Mouse (Mus musculus) left cerebral cortex, postnatal 36 days (tissue): ENCODE measurements around the gene Osbpl3. TPM values are rescaled to one million over a fixed set of nuclear protein-coding genes. Genes with fewer than 3 reads are reported as not detected.

ENCODE experiments used
- DNase-seq, 2 experiments: peaks; one replicate each; pipeline ENCODE4 v3.0.0; 2021 to 2022; ENCODE audit warnings: low spot score in 2 of 2, mixed read lengths in 1 of 2
- intact Hi-C: fragments of 180-260 bp; cut with DNase I; formaldehyde crosslinking; loops from one replicate; pipeline ENCODE4 v1.15.1; 2025
- total RNA-seq, 2 experiments: library from RNA; stranded (reverse); gene quantifications; 2 replicates each; pipeline ENCODE4 v1.2.3; 2021

Osbpl3 gene
- 10 to 100 TPM; 34.2 to 41.6 TPM for total RNA-seq

- intact Hi-C loops = loop anchor here (2.0 kb wide), 2 partner anchors 73 to 141 kb away; no protein-coding TSS in a partner anchor
- DNase-seq = peak; percentile 83 to 87
Measured at GRCm38 (mm10) chr6:50455829-50456469, at the start of gene Osbpl3. Gene Osbpl3, minus strand, starts transcription at chr6:50456201.

GRCm38 (mm10) chr6:50505531-50505930 is 49.5 kb upstream of the Osbpl3 start:
- intact Hi-C loops = no loop called here
- no peak for DNase-seq

- intact Hi-C loops = no loop called here
- no peak for DNase-seq
Measured at GRCm38 (mm10) chr6:50504711-50505110, 48.7 kb upstream of the Osbpl3 start.

GRCm38 (mm10) chr6:50503779-50504178 is 47.8 kb upstream of the Osbpl3 start:
- intact Hi-C loops = no loop called here

GRCm38 (mm10) chr6:50503031-50503430 is 47.0 kb upstream of the Osbpl3 start:
- intact Hi-C loops = no loop called here
- no peak for DNase-seq

More at GRCm38 (mm10) chr6:50503779-50504178, 47.8 kb upstream of the Osbpl3 start:
- DNase-seq = no peak

- intact Hi-C loops = no loop called here
- DNase-seq = no peak
Measured at GRCm38 (mm10) chr6:50498346-50498745, 42.3 kb upstream of the Osbpl3 start.

GRCm38 (mm10) chr6:50490519-50490918 is 34.5 kb upstream of the Osbpl3 start:
- intact Hi-C loops = no loop called here
- DNase-seq = peak in 1 of 2 experiments; percentile 10

GRCm38 (mm10) chr6:50489380-50489779 is 33.4 kb upstream of the Osbpl3 start:
- no peak for DNase-seq
- intact Hi-C loops = no loop called here

GRCm38 (mm10) chr6:50486035-50486902 is 30.3 kb upstream of the Osbpl3 start:
- intact Hi-C loops = no loop called here
- DNase-seq = no peak

- intact Hi-C loops = no loop called here
- DNase-seq = no peak
Measured at GRCm38 (mm10) chr6:50483426-50483825, 27.4 kb upstream of the Osbpl3 start.

GRCm38 (mm10) chr6:50481460-50481859 is 25.5 kb upstream of the Osbpl3 start:
- intact Hi-C loops = no loop called here
- DNase-seq = no peak

GRCm38 (mm10) chr6:50466451-50466850 is 10.4 kb upstream of the Osbpl3 start:
- intact Hi-C loops = no loop called here
- DNase-seq = no peak

GRCm38 (mm10) chr6:50464690-50465485 is 8.9 kb upstream of the Osbpl3 start:
- DNase-seq = no peak
- intact Hi-C loops = no loop called here

- no peak for DNase-seq
- intact Hi-C loops = no loop called here
Measured at GRCm38 (mm10) chr6:50462026-50462425, 6.0 kb upstream of the Osbpl3 start.

- intact Hi-C loops = no loop called here
- DNase-seq = no peak
Measured at GRCm38 (mm10) chr6:50461585-50461984, 5.6 kb upstream of the Osbpl3 start.

- intact Hi-C loops = no loop called here
- no peak for DNase-seq
Measured at GRCm38 (mm10) chr6:50460646-50461045, 4.6 kb upstream of the Osbpl3 start.

GRCm38 (mm10) chr6:50460246-50460645 is 4.2 kb upstream of the Osbpl3 start:
- intact Hi-C loops = no loop called here
- DNase-seq = no peak

GRCm38 (mm10) chr6:50459271-50459670 is 3.3 kb upstream of the Osbpl3 start:
- no peak for DNase-seq
- intact Hi-C loops = no loop called here

- intact Hi-C loops = loop anchor here (2.0 kb wide), 2 partner anchors 71 to 143 kb away; no protein-coding TSS in a partner anchor
Measured at GRCm38 (mm10) chr6:50457551-50458348, 1.7 kb upstream of the Osbpl3 start.

More at GRCm38 (mm10) chr6:50457551-50458348, 1.7 kb upstream of the Osbpl3 start:
- no peak for DNase-seq
